Mouse (Mus musculus) ES-E14 (cell line): ENCODE results near the gene Pcgf6.

Experiments used
- CHD2 ChIP-seq: IDR thresholded peaks from 2 replicates; pipeline ENCODE4 v1.6.1; 2014; ENCODE audit warnings: mild to moderate bottlenecking, low read depth, low read length, inconsistent platforms
- ZC3H11A ChIP-seq: IDR thresholded peaks from 2 replicates; pipeline ENCODE4 v1.6.1; 2012; ENCODE audit warnings: low read depth, mild to moderate bottlenecking, inconsistent platforms, low read length, borderline replicate concordance

GRCm38 (mm10) chr19:47015965-47016364, 34.7 kb downstream of the Pcgf6 start:
- TF ChIP-seq CHD2 (no peak), ZC3H11A (no peak)
